Mouse (Mus musculus): ENCODE results near the gene Smyd3. TPM values are rescaled to one million over a fixed set of nuclear protein-coding genes. Genes with fewer than 3 reads are reported as not detected.

Smyd3 gene
- total RNA-seq, 2 experiments from 2014 or later: 34.0 to 39.8 TPM

DNA sequence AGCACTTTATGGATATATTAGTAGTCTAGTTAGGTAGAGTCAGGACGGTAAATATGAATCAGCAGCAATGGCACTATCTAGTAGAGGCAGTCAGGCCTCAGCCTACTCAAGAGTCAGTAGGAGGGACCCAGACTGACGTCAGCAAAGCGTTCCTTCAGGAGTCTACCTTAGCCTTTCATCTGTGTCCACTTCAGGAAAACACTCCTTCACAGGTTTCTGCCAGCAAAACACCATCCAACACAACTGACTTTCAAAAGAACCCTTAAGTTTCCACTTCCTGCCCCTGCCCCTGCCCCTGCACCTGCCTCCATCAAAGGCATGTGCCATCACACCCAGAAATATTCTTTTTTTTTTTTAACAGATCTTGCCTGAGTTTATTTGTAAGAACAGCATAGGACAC lies 2.1 kb upstream of the Smyd3 start:
- intact Hi-C loops (cut with DNase I): no loop called here
- no peak for DNase-seq

- intact Hi-C loops (cut with DNase I): no loop called here
Measured at GRCm38 (mm10) chr1:179516941-179517712, 714 bp downstream of the Smyd3 start.

GRCm38 (mm10) chr1:179511895-179512294 lies 5.9 kb downstream of the Smyd3 start:
- no peak for DNase-seq
- intact Hi-C loops (cut with DNase I): no loop called here

More at GRCm38 (mm10) chr1:179516941-179517712, 714 bp downstream of the Smyd3 start:
- peak; percentile 3 for DNase-seq

GRCm38 (mm10) chr1:179510546-179511340 lies 7.1 kb downstream of the Smyd3 start:
- intact Hi-C loops (cut with DNase I): no loop called here
- no peak for DNase-seq

- intact Hi-C loops (cut with DNase I): loop anchor here (5.0 to 10.0 kb wide), 2 partner anchors 116 to 158 kb away; partner anchors contain the start of gene Sccpdh
- DNase-seq: no peak
Measured at GRCm38 (mm10) chr1:179506530-179507315, 11.1 kb downstream of the Smyd3 start.

GRCm38 (mm10) chr1:179502565-179502964 lies 15.3 kb downstream of the Smyd3 start:
- intact Hi-C loops (cut with DNase I): loop anchor here (5.0 to 10.0 kb wide), 2 partner anchors 162 to 235 kb away; partner anchors contain the start of gene Sccpdh
- no peak for DNase-seq

- intact Hi-C loops (cut with DNase I): no loop called here
- DNase-seq: no peak
Measured at GRCm38 (mm10) chr1:179499257-179499656, 18.6 kb downstream of the Smyd3 start.

- no peak for DNase-seq
- intact Hi-C loops (cut with DNase I): no loop called here
Measured at GRCm38 (mm10) chr1:179492908-179493307, 24.9 kb downstream of the Smyd3 start.

- intact Hi-C loops (cut with DNase I): no loop called here
- no peak for DNase-seq
Measured at GRCm38 (mm10) chr1:179488520-179488919, 29.3 kb downstream of the Smyd3 start.

DNA sequence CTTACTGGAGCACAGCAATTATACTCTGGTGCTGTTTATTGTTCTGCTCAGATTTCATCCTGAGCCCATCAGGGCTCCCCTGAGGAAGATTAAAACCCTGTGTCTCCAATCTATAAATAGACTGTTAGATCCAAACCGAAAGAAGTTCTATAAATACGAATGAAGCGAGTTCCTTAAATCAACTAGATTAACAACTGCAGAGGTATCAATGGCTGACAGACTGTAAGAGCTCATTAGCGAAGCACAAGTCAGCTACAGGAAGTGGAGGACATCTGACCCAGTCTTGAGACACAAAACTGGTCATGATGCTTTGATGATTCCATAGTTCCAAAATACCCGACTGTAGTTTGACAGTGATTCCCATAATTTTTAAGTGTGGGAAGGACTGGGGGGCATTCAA lies 29.9 kb downstream of the Smyd3 start:
- intact Hi-C loops (cut with DNase I): no loop called here
- DNase-seq: no peak

- no peak for DNase-seq
- intact Hi-C loops (cut with DNase I): no loop called here
Measured at GRCm38 (mm10) chr1:179487238-179487637, 30.6 kb downstream of the Smyd3 start.

- no peak for DNase-seq
- intact Hi-C loops (cut with DNase I): no loop called here
Measured at GRCm38 (mm10) chr1:179485784-179486540, 31.9 kb downstream of the Smyd3 start.

GRCm38 (mm10) chr1:179480862-179481261 lies 37.0 kb downstream of the Smyd3 start:
- intact Hi-C loops (cut with DNase I): no loop called here
- no peak for DNase-seq

- DNase-seq: peak; percentile 35
- intact Hi-C loops (cut with DNase I): loop anchor here (2.0 kb wide), 1 partner anchor 951 kb away; no protein-coding TSS in a partner anchor
Measured at GRCm38 (mm10) chr1:179477157-179477902, 40.5 kb downstream of the Smyd3 start.

- DNase-seq: no peak
- intact Hi-C loops (cut with DNase I): loop anchor here (2.0 kb wide), 1 partner anchor 950 kb away; no protein-coding TSS in a partner anchor
Measured at GRCm38 (mm10) chr1:179476461-179477156, 41.2 kb downstream of the Smyd3 start.

DNA sequence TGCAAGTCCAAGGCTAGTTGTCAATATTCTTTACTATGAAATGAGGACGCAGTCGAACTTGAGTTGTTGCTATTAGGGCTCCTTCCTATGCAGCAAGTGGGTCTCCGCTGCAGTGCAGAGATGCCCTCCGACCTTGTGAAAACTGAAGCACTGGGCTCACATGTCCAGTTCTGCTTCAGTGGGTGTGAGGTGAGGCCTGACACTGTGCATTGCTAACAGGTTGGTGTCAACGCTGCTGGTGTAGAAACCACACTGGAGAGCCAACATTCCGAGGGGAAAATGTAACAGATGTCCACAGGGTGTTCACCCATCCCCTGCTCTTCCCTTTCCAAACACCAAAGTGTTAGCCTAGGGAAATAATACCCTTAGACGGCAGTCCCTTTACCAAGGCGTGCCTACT lies 43.1 kb downstream of the Smyd3 start:
- intact Hi-C loops (cut with DNase I): no loop called here
- no peak for DNase-seq

DNA sequence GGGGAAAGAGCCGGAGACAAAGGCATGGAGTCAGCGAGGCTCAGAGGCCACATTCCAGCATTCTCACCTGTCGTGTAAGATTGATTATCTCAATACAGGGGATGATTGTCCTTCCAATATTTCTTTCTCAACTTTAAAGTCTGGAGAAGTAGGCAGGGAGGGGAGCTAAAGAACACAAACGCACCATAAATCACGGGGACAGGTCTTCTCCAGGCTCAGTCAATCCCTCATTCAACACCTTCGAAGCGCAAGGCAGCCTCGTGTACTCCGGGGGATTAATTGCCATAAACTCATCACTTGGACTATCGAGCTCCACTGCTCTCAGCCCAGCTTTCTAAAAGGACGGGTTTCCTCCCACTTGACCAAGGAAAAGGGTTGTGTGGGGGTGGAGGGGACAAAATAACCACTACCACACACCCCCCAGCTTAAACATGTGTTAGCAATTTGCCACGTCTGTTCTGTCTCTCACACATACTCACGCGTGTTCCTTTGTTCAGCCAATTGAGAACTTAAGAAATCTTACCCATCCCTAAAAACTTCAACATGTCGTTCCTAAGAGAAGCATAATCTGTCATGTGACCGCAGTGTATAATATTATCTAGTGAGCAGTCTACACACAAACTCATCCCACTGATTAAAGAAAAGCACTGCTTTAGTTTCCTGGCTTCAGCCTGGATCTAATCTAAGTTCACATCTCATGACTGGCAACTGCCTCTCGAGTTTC lies 43.8 kb downstream of the Smyd3 start:
- intact Hi-C loops (cut with DNase I): no loop called here
- DNase-seq: no peak

- DNase-seq: no peak
- intact Hi-C loops (cut with DNase I): no loop called here
Measured at GRCm38 (mm10) chr1:179467970-179468369, 49.9 kb downstream of the Smyd3 start.
